13 mouse cellular contexts compared by ENCODE assay signal in the genomic region with DNA sequence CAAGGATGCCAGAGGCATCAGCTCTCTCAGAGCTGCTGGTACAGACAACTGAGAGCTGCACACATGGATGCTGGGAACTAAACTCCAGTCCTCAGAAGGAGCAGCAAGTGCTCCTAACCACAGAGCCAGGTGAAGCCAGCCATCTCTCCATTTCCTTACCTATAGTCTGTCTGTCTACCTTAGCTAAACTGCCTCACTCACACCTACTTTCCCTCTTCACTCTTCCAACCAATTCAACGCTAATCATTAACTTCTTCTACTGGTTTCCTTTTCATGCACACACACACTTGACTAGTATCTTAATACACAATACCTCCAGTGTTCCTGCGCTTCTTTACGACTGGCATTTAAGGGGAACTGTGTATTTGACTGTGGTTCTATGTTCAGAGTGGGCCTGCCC.
"Had no signal": no experiment of that assay in that cellular context is flagged by ENCODE, and none has a peak within 500 bp of the region (broad histone marks: within the 10 kb centered on the region; RNA-seq: fewer than 3 reads in every experiment).

No protein-coding gene starts in this region.

- H3K27me3 ChIP-seq: kidney, embryonic 15.5 days; limb, embryonic 15.5 days; midbrain, embryonic 13.5 days; neural tube, embryonic 15.5 days had no signal

- H3K9ac ChIP-seq: hindbrain, embryonic 14.5 days; kidney, embryonic 15.5 days; limb, embryonic 15.5 days; liver, embryonic 14.5 days; midbrain, embryonic 13.5 days; neural tube, embryonic 15.5 days had no signal

- H3K27ac ChIP-seq: hindbrain, embryonic 14.5 days; kidney, embryonic 15.5 days; limb, embryonic 15.5 days; liver, embryonic 14.5 days; midbrain, embryonic 13.5 days; neural tube, embryonic 15.5 days had no signal

- ATAC-seq: midbrain, embryonic 13.5 days had no signal

- DNase-seq: kidney, adult 11 months; left cerebral cortex, postnatal 4 days; lung, adult 18-20 months; right cerebral cortex, adult 18-20 months; right cerebral cortex, postnatal 25 days; thymus, postnatal 14 days had no signal

- H3K4me2 ChIP-seq: hindbrain, embryonic 14.5 days; kidney, embryonic 15.5 days; limb, embryonic 15.5 days; midbrain, embryonic 13.5 days; neural tube, embryonic 15.5 days had no signal

- H3K9me3 ChIP-seq: kidney, embryonic 15.5 days; limb, embryonic 15.5 days; midbrain, embryonic 13.5 days; neural tube, embryonic 15.5 days had no signal

- H3K4me3 ChIP-seq: kidney, embryonic 15.5 days; limb, embryonic 15.5 days; midbrain, embryonic 13.5 days; myocyte; neural tube, embryonic 15.5 days had no signal
